Mouse (Mus musculus) cerebellum, postnatal 25 days (tissue): ENCODE measurements around the gene Ppp1r9a.
"Not testable (repeated sequence)": the region's sequence is repeated elsewhere in the genome, so short reads cannot be mapped to it uniquely, and the experiment has no call there.

Experiments
- DNase-seq, 2 experiments: peaks; one replicate each; pipeline ENCODE4 v3.0.0; 2021; ENCODE audit warnings: mixed read lengths in 2 of 2

The Ppp1r9a gene

GRCm38 (mm10) chr6:4902674-4903324 is at the start of gene Ppp1r9a:
TSS of gene Ppp1r9a (plus strand) at chr6:4902917.
- DNase-seq: peak; percentile 72 to 76

- no peak for DNase-seq
Measured at GRCm38 (mm10) chr6:4855236-4855635, 47.5 kb upstream of the Ppp1r9a start.

- DNase-seq: no peak
Measured at GRCm38 (mm10) chr6:4856919-4857318, 45.8 kb upstream of the Ppp1r9a start.

GRCm38 (mm10) chr6:4884316-4884715 is 18.4 kb upstream of the Ppp1r9a start:
- no peak for DNase-seq

- DNase-seq: no peak
Measured at GRCm38 (mm10) chr6:4889544-4889943, 13.2 kb upstream of the Ppp1r9a start.

- no peak for DNase-seq
Measured at GRCm38 (mm10) chr6:4892417-4892816, 10.3 kb upstream of the Ppp1r9a start.

GRCm38 (mm10) chr6:4893312-4893711 is 9.4 kb upstream of the Ppp1r9a start:
- not testable (repeated sequence) for DNase-seq

GRCm38 (mm10) chr6:4899906-4900305 is 2.8 kb upstream of the Ppp1r9a start:
- DNase-seq: no peak

GRCm38 (mm10) chr6:4903325-4904054 is 773 bp downstream of the Ppp1r9a start:
- peak; percentile 82 to 83 for DNase-seq

GRCm38 (mm10) chr6:4904055-4904450 is 1.3 kb downstream of the Ppp1r9a start:
- peak; percentile 52 for DNase-seq

GRCm38 (mm10) chr6:4910042-4910634 is 7.4 kb downstream of the Ppp1r9a start:
- DNase-seq: no peak

GRCm38 (mm10) chr6:4918470-4918869 is 15.8 kb downstream of the Ppp1r9a start:
- no peak for DNase-seq

- DNase-seq: not testable (repeated sequence)
Measured at GRCm38 (mm10) chr6:4923791-4924190, 21.1 kb downstream of the Ppp1r9a start.

- DNase-seq: no peak
Measured at GRCm38 (mm10) chr6:4925966-4926687, 23.4 kb downstream of the Ppp1r9a start.

GRCm38 (mm10) chr6:4930321-4930720 is 27.6 kb downstream of the Ppp1r9a start:
- DNase-seq: no peak

- DNase-seq: no peak
Measured at GRCm38 (mm10) chr6:4938901-4939300, 36.2 kb downstream of the Ppp1r9a start.

GRCm38 (mm10) chr6:4940086-4940485 is 37.4 kb downstream of the Ppp1r9a start:
- no peak for DNase-seq

- DNase-seq: no peak
Measured at GRCm38 (mm10) chr6:4940639-4941038, 37.9 kb downstream of the Ppp1r9a start.

- DNase-seq: no peak
Measured at GRCm38 (mm10) chr6:4943821-4944220, 41.1 kb downstream of the Ppp1r9a start.

- no peak for DNase-seq
Measured at GRCm38 (mm10) chr6:4948056-4948455, 45.3 kb downstream of the Ppp1r9a start.

GRCm38 (mm10) chr6:4949701-4950100 is 47.0 kb downstream of the Ppp1r9a start:
- DNase-seq: no peak

- no peak for DNase-seq
Measured at GRCm38 (mm10) chr6:4953028-4953719, 50.5 kb downstream of the Ppp1r9a start.

- DNase-seq: no peak
Measured at GRCm38 (mm10) chr6:4956651-4957050, 53.9 kb downstream of the Ppp1r9a start.
